Mouse (Mus musculus): Measurements from ENCODE around the gene Col4a3bp. TPM values are rescaled to one million over a fixed set of nuclear protein-coding genes. Genes with fewer than 3 reads are reported as not detected.

Gene Col4a3bp
- total and polyA plus RNA-seq, 3 experiments: 7.0 to 14.8 (median 11.9) TPM

- Histone ChIP-seq H3K79me2 (replicated peaks; ENCODE audit: control insufficient read depth, extremely low read depth, insufficient read depth, poor library complexity, severe bottlenecking) (no peaks in the 10 kb centered on the region), H3K4me2 (ENCODE audit: insufficient read depth, low read depth, poor library complexity, severe bottlenecking) (no peak overlapping the region), H3K4me3 (replicated peaks in 1 of 3; ENCODE audit: low read depth in 2 of 3, low read length in 2 of 3, poor library complexity in 1 of 3) (no peak overlapping the region), H3K9ac (ENCODE audit: insufficient read depth, low read depth) (no peak overlapping the region), H3K4me1 (ENCODE audit: control insufficient read depth in 1 of 2, insufficient read depth in 2 of 2) (peaks cover 0 to 11% of the 10 kb centered on the region in 2 experiments; a peak in 2 of 4 replicates), H3K27me3 (replicated peaks) (no peaks in the 10 kb centered on the region), H3K36me3 (replicated peaks in 1 of 2; ENCODE audit: control insufficient read depth in 1 of 2, insufficient read depth in 1 of 2, low read length in 1 of 2) (peaks cover 7 to 28% of the 10 kb centered on the region in 2 experiments), H3K9me3 (replicated peaks; ENCODE audit: low read length) (no peaks in the 10 kb centered on the region), H3K27ac (ENCODE audit: insufficient read depth, low read depth) (no peak overlapping the region)
- in situ Hi-C loops (cut with MboI; ENCODE audit: low pct_ligation_motif_present, low pct_unique_long_range_greater_than_20kb, low sequenced_read_pairs): no loop called here
- DNase-seq (ENCODE audit: extremely low read depth): no peak
- dilution Hi-C loops (cut with MboI; ENCODE audit: extremely low pct_ligation_motif_present, extremely low pct_unique_long_range_greater_than_20kb, low sequenced_read_pairs): no loop called here
- TF ChIP-seq JUND (conservative IDR thresholded peaks at IDR 0.05; ENCODE audit: low read depth, low read length) (no peak), USF1 (IDR thresholded peaks at IDR 0.05; ENCODE audit: low read depth, low read length) (no peak), MEF2A (IDR thresholded peaks at IDR 0.05; ENCODE audit: borderline replicate concordance, low read depth, low read length) (no peak), MAX (IDR thresholded peaks at IDR 0.05; ENCODE audit: low read length) (no peak), ZKSCAN1 (IDR thresholded peaks at IDR 0.05; ENCODE audit: borderline replicate concordance, low read depth, low read length) (no peak), MXI1 (IDR thresholded peaks at IDR 0.05; ENCODE audit: low read depth, low read length) (no peak), CHD1 (IDR thresholded peaks at IDR 0.05; ENCODE audit: low read depth, low read length) (no peak), SIN3A (IDR thresholded peaks at IDR 0.05; ENCODE audit: low read length) (no peak), SMC3 (IDR thresholded peaks at IDR 0.05; ENCODE audit: low read depth, low read length) (no peak), MAFK (IDR thresholded peaks at IDR 0.05; ENCODE audit: insufficient replicate concordance, low read length) (no peak), ELF1 (IDR thresholded peaks at IDR 0.05; ENCODE audit: low read depth, low read length) (no peak), POLR2A (IDR thresholded peaks at IDR 0.05; ENCODE audit: low read depth, low read length) (no peak), E2F4 (IDR thresholded peaks at IDR 0.05; ENCODE audit: insufficient replicate concordance, low read depth, low read length) (no peak), ZNF384 (IDR thresholded peaks at IDR 0.05; ENCODE audit: low read depth, low read length) (no peak), MYC (IDR thresholded peaks at IDR 0.05; ENCODE audit: low read depth, low read length) (no peak)
Observed at GRCm38 (mm10) chr13:96604242-96604641, 61.8 kb downstream of the Col4a3bp start.

GRCm38 (mm10) chr13:96614615-96615014 lies 72.2 kb downstream of the Col4a3bp start:
- H3K4me1 ChIP-seq (ENCODE audit: control insufficient read depth in 1 of 2, insufficient read depth in 2 of 2): peaks cover 0 to 7% of the 10 kb centered on the region in 2 experiments; a peak in 1 of 4 replicates
- no peak overlapping the region for H3K4me3 ChIP-seq (replicated peaks in 1 of 3; ENCODE audit: low read depth in 2 of 3, low read length in 2 of 3, poor library complexity in 1 of 3)
- no peaks in the 10 kb centered on the region for H3K27me3 ChIP-seq (replicated peaks)
- no peak overlapping the region for H3K27ac ChIP-seq (ENCODE audit: insufficient read depth, low read depth)
- TF ChIP-seq E2F4 (IDR thresholded peaks at IDR 0.05; ENCODE audit: insufficient replicate concordance, low read depth, low read length): no peak
- no peak for TF ChIP-seq ZNF384 (IDR thresholded peaks at IDR 0.05; ENCODE audit: low read depth, low read length)
- TF ChIP-seq JUND (conservative IDR thresholded peaks at IDR 0.05; ENCODE audit: low read depth, low read length): no peak
- TF ChIP-seq ZC3H11A (IDR thresholded peaks at IDR 0.05; ENCODE audit: low read depth, low read length): no peak
- TF ChIP-seq RCOR1 (conservative IDR thresholded peaks at IDR 0.05; ENCODE audit: low read depth, low read length): no peak
- no peak for TF ChIP-seq HCFC1 (IDR thresholded peaks at IDR 0.05; ENCODE audit: low read depth, low read length)
- no peak for TF ChIP-seq GABPA (IDR thresholded peaks at IDR 0.05; ENCODE audit: insufficient replicate concordance, low read depth, low read length)
- TF ChIP-seq TCF12 (IDR thresholded peaks at IDR 0.05; ENCODE audit: low read depth, low read length): no peak
- TF ChIP-seq CHD2 (IDR thresholded peaks at IDR 0.05; ENCODE audit: low read length): no peak
- TF ChIP-seq ETS1 (conservative IDR thresholded peaks at IDR 0.05; ENCODE audit: low read depth, low read length): no peak
- no peak for TF ChIP-seq MAFK (IDR thresholded peaks at IDR 0.05; ENCODE audit: insufficient replicate concordance, low read length)
- no peak for TF ChIP-seq USF1 (IDR thresholded peaks at IDR 0.05; ENCODE audit: low read depth, low read length)
- no peak for TF ChIP-seq MXI1 (IDR thresholded peaks at IDR 0.05; ENCODE audit: low read depth, low read length)
- no peak for TF ChIP-seq MAX (IDR thresholded peaks at IDR 0.05; ENCODE audit: low read length)
- TF ChIP-seq CTCF (conservative IDR thresholded peaks at IDR 0.05 in 1 of 2, IDR thresholded peaks at IDR 0.05 in 1 of 2; ENCODE audit: low read depth in 2 of 2, low read length in 2 of 2): no peak
- no peak for TF ChIP-seq TBP (conservative IDR thresholded peaks at IDR 0.05; ENCODE audit: low read depth, low read length)
- TF ChIP-seq CHD1 (IDR thresholded peaks at IDR 0.05; ENCODE audit: low read depth, low read length): no peak
- no peak for TF ChIP-seq MAZ (IDR thresholded peaks at IDR 0.05; ENCODE audit: low read depth, low read length)
- TF ChIP-seq UBTF (IDR thresholded peaks at IDR 0.05; ENCODE audit: low read depth, low read length): no peak
- no peaks in the 10 kb centered on the region for H3K79me2 ChIP-seq (replicated peaks; ENCODE audit: control insufficient read depth, extremely low read depth, insufficient read depth, poor library complexity, severe bottlenecking)
- H3K4me2 ChIP-seq (ENCODE audit: insufficient read depth, low read depth, poor library complexity, severe bottlenecking): no peak overlapping the region
- in situ Hi-C loops (cut with MboI; ENCODE audit: low pct_ligation_motif_present, low pct_unique_long_range_greater_than_20kb, low sequenced_read_pairs) (no loop called here), dilution Hi-C loops (cut with MboI; ENCODE audit: extremely low pct_ligation_motif_present, extremely low pct_unique_long_range_greater_than_20kb, low sequenced_read_pairs) (no loop called here)
- DNase-seq (ENCODE audit: extremely low read depth): no peak
- no peak overlapping the region for H3K9ac ChIP-seq (ENCODE audit: insufficient read depth, low read depth)
- peaks cover 7 to 29% of the 10 kb centered on the region in 2 experiments for H3K36me3 ChIP-seq (replicated peaks in 1 of 2; ENCODE audit: control insufficient read depth in 1 of 2, insufficient read depth in 1 of 2, low read length in 1 of 2)
- no peaks in the 10 kb centered on the region for H3K9me3 ChIP-seq (replicated peaks; ENCODE audit: low read length)

All from CH12.LX (cell line).